Mouse (Mus musculus) adrenal gland, adult (tissue): ENCODE measurements around the gene Zfp568.
A peak's percentile ranks its signal among the peaks of the same experiment; 100 is the strongest.

Experiments
- DNase-seq, 2 experiments: peaks; one replicate each; pipeline ENCODE4 v3.0.0; 2022 to 2023; ENCODE audit warnings: low spot score in 1 of 2; ENCODE audit not compliant: inconsistent age in 2 of 2

Zfp568 gene

DNA sequence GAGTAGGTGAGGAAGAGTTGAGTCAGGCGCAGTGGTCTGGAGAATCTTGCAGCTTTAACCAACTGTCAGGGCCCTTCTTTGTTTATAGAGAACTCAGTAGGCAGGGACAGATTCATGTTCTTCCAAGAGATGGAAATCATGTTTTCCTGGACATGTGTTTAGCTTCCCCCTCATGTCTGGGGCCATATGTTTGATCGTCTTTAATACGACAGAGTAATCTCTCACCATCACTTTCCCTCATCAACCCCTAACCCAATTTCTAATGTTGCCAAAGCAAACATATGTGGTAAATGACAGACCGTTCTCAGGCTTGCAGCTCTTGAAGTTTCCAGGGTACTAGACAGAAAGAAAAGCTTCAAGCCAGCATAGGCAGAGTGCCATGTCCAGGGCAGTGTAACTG, 64.4 kb downstream of the Zfp568 start:
- DNase-seq: no peak

DNA sequence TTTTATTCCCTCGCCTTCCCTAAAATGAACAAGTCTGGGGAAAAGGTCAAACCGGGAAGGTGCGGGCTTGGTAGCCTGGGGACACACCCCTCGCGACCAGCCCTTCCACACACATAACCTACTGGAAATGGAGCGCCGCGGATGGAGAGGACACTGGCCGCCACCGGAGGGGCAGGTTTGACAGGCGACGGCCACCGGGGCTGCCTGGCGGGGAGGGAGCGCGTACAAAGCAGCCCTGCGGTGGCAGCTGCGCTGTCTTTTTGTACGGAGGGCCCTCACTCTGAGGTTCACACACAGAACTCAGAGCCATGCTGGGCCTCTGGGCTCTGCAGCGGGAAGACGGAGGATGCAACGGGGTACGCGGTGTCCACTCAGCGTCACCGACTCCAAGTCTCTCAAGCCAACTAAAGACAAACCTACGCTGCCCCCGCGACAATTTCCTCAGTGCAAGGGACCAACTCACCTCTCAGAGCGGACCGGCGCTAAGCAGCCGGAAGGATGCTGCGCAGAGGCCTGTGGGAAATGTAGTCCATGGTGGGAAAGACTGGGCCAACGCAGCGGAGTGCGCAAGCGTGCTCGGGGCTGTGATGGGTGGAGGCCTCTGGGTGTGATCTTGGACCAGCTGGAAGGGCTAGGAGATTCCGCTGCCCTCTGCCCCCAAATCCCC, 67.3 kb downstream of the Zfp568 start, which contains the start of gene Zfp14:
Gene Zfp14, minus strand, starts transcription at position 499 of the 667 bp plus-strand sequence.
- peak; percentile 89 to 94 for DNase-seq

DNA sequence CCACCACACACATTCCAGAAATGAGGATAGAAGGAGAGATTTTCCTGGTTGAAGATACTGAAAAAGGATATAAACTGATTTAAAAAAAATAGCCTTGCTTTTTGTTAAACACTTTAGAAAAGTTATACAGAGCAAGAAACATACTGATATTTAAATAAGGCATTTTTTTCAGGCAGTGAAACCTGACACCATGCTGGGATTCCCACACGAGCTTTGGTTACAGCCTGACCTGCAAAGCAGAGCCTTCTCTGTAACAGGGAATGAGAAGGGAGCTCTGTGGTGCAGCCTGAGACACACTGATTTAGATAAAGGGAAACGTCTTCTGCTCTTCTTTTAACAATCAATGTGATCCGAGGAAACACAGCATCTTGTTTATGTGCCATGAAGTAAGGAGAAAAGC, 69.8 kb downstream of the Zfp568 start:
- DNase-seq: peak in 1 of 2 experiments; percentile 30

DNA sequence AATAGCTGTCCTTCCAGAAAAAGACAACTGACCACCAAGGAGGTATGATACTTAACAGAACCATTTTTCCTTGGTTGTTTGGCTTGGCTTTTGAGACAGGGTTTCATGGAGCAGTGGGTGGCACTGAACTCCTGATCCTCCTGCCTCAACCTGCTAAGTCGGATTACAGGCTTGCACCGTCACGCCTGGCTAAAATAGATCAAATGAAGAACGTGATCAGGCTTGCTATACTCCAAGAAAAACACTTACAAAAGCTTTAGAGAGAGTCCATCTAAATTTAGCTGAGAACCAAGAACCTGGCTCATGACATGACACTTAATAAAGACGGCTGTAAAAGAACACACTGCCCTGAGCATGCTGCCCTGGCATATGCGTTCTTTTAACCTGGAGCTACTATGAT, 76.6 kb downstream of the Zfp568 start:
- no peak for DNase-seq

DNA sequence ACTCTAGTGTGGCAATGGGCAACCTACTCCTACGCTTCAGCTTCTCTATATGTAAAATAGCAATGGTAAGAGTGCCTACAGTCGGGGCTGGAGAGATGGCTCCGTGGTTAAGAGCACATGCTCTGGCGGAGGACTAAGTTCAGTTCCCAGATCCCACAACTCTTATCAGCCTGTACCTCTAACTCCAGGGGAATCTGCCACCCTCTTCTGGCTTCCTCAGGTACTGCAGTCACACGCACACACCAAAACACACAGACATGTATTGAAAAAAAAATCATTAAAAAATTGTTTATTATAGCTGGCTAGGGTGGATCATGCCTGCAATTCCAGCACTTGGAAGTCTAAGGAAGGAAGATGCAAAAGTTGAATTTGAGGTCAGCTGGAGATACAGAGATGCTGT, 78.7 kb downstream of the Zfp568 start:
- DNase-seq: peak in 1 of 2 experiments; percentile 39

DNA sequence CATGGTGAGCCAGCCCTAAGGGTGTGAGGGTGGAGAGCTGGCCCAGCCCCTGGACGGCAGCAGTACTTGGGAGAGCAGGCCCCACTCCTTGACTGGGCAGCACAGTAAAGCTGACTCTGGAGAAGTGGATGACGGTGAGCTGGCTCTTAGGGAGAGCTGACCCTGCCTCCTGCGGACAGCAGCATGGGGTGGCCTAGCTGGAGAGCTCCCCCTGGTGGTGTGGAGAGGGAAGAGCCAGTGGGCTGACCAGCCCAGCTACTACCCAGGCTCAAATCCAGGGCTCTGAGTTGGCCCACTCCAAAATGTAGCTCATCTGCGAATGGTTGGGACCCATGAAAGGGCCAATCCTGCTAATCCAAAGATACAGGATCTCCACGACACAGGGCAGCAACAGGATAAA, 80.9 kb downstream of the Zfp568 start:
- DNase-seq: no peak

DNA sequence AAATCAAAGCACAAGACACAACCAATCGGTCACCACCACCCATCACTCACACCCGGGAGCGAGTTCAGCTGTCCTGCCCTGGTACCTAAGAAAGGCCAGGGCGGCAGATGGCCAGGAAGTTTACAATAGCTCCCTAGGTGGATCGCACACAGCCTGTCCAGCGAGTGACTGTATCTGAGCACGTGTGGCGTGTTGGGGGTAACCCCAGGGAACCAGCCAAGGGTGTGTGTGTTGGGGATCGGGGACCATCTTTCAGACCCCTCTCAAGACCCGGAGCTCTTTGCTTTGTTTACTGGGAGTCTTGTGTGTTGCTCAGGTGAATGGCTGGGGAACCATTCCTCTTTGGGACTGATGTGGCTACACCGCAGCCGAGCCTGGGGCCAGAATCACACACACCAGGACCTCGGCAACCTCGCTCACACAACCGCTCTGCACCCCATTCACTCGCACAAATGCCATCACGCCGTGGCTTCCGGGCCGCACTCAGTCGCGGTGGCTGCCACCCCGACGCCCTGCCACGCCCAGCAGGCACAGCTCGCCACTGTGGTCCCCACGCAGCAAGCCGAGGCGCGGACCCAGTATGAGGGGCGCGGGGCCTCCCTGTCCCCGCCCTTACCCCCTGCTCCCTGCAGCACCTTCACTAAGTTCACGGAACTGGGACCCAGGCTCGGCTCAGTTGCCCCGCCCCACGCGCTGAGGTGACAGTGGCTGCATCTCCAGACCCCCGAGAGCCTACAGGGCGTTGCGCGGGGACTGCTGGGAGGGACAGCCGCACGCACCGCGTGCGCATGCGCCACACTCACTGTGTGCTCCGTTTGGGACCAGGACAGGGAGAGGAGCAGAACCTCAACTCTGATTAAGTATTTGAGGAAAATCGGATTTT, 88.6 kb downstream of the Zfp568 start, which contains the start of gene Zfp82:
Gene Zfp82, minus strand, starts transcription at position 755 of the 883 bp plus-strand sequence.
- peak; percentile 87 to 94 for DNase-seq
